Mouse (Mus musculus): ENCODE data around the gene Tcl1b2. TPM values are rescaled to one million over a fixed set of nuclear protein-coding genes. Genes with fewer than 3 reads are reported as not detected.
"Not testable (repeated sequence)": the region's sequence is repeated elsewhere in the genome, so short reads cannot be mapped to it uniquely, and the experiment has no call there.

Tcl1b2 gene
- polyA plus RNA-seq, 1 experiment from 2014 or later = not detected

DNA sequence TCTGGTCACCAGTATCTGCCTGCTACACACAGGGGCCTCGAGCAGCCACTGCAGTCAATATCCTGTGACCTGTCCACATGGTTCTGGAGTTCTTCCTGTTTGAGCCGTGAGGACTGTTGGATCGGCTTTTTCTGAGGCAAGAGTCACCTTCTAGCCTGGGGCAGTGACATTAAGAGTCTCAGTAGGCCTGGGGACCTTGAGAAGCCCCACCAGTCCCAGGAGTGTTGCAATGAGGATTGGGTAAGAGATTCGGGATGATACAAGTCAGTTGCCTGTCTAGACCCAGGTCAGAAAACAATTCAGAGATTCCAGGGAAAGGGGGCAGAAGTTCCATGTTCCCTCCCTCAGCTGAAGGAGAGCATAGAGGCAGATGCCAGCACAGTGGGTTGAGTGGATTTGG, 36.0 kb upstream of the Tcl1b2 start:
- DNase-seq (ENCODE audit: low spot score) (no peak), ATAC-seq (no peak)
- TF ChIP-seq EP300 (IDR thresholded peaks at IDR 0.05) (no peak), CTCF (IDR thresholded peaks at IDR 0.05) (no peak)
- Histone ChIP-seq H3K36me3 (ENCODE audit: insufficient read depth, low read length) (no peaks in the 10 kb centered on the region), H3K27me3 (replicated peaks; ENCODE audit: insufficient read depth, low read length) (no peaks in the 10 kb centered on the region), H3K4me3 (ENCODE audit: low read depth, low read length) (no peak overlapping the region), H3K4me2 (replicated peaks; ENCODE audit: low read depth, low read length) (no peak overlapping the region), H3K9me3 (ENCODE audit: low read length) (no peaks in the 10 kb centered on the region), H3K27ac (ENCODE audit: low read length) (no peak overlapping the region), H3K4me1 (ENCODE audit: insufficient read depth, low read depth, low read length) (no peaks in the 10 kb centered on the region), H3K9ac (replicated peaks; ENCODE audit: low read depth) (no peak overlapping the region)
- 50% methylated on average over 4 of the region's 4 CpGs for WGBS

DNA sequence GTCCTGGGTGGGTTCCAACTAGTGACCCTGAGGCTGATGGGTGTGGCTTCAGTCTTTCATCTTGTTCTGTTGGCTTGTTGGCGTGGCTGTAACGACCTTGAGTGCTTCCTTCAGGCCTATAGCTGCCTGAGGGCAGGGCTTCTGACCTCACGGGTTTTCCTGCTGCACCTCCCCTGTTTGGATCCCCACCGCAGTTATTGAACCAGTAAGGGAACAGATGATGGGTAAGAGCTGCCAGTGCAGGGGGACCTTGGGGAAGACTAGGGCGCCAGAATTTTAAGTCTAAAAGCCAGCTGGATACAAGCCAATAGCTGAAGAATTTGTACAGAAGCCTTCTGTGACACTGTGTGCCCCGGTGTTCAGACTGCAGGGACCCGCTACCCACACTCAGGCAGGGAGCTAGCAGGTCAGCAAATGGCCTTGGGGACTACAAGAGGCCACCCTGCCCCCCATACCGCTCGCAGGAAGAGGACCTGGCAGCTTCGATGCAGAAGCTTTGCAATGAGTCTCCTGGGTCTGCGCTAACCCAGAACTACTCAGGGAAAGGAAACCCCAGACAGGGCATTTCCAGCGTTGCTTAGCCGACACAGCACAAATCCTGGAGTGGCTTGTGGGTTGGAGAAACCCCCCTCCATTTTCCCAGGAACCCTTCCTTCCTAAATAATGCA, 33.4 kb upstream of the Tcl1b2 start:
- TF ChIP-seq CTCF (IDR thresholded peaks at IDR 0.05) (no peak), EP300 (IDR thresholded peaks at IDR 0.05) (no peak)
- DNase-seq (ENCODE audit: low spot score) (no peak), ATAC-seq (no peak)
- Histone ChIP-seq H3K4me3 (ENCODE audit: low read depth, low read length) (no peak overlapping the region), H3K9ac (replicated peaks; ENCODE audit: low read depth) (no peak overlapping the region), H3K27ac (ENCODE audit: low read length) (no peak overlapping the region), H3K9me3 (ENCODE audit: low read length) (no peaks in the 10 kb centered on the region), H3K27me3 (replicated peaks; ENCODE audit: insufficient read depth, low read length) (no peaks in the 10 kb centered on the region), H3K36me3 (ENCODE audit: insufficient read depth, low read length) (no peaks in the 10 kb centered on the region), H3K4me2 (replicated peaks; ENCODE audit: low read depth, low read length) (no peak overlapping the region), H3K4me1 (ENCODE audit: insufficient read depth, low read depth, low read length) (no peaks in the 10 kb centered on the region)
- WGBS = 27% methylated on average over 13 of the region's 13 CpGs

DNA sequence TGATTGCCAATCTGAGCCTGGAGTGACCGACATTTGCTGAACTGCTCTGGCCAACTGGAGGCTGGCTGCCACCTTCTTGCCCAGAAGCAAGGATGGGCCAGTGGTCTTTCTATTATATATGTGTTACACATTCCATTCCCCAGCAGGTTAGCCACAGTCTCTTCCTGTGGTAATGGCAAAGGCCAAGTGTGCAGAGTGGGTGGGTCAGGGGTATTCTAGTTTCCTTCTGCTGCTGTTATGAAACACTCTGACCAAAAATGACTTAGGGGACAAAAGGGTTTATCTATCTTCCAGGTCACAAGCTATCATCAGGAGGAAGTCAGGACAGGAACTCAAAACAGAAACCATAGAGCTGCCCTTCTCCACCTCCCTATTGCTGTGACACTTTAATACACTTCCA, 29.2 kb upstream of the Tcl1b2 start:
- Histone ChIP-seq H3K27me3 (replicated peaks; ENCODE audit: insufficient read depth, low read length) (no peaks in the 10 kb centered on the region), H3K4me1 (ENCODE audit: insufficient read depth, low read depth, low read length) (no peaks in the 10 kb centered on the region), H3K4me2 (replicated peaks; ENCODE audit: low read depth, low read length) (no peak overlapping the region), H3K4me3 (ENCODE audit: low read depth, low read length) (no peak overlapping the region), H3K9me3 (ENCODE audit: low read length) (no peaks in the 10 kb centered on the region), H3K27ac (ENCODE audit: low read length) (no peak overlapping the region), H3K36me3 (ENCODE audit: insufficient read depth, low read length) (no peaks in the 10 kb centered on the region), H3K9ac (replicated peaks; ENCODE audit: low read depth) (no peak overlapping the region)
- TF ChIP-seq EP300 (IDR thresholded peaks at IDR 0.05) (no peak), CTCF (IDR thresholded peaks at IDR 0.05) (no peak)
- WGBS = 87% methylated on average over 1 of the region's 1 CpGs
- DNase-seq (ENCODE audit: low spot score) = no peak
- no peak for ATAC-seq

DNA sequence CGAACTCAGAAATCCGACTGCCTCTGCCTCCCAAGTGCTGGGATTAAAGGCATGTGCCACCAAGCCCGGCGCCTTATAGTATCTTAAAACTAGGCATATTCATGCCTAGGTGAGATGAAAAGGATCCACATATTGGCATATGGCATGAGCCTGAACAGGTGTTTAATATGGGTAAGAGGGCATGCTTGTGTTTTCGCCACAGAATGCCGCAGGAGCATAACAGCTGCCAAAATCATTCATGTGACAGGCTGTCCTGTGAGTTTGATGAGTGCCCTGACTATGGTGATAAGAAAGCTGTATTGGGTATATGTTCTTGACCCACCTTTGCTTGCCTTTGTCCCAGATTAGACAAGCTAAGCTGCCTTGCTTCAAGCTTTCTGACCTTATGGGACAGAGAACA, 20.5 kb upstream of the Tcl1b2 start:
- no peak for TF ChIP-seq CTCF (IDR thresholded peaks at IDR 0.05)
- TF ChIP-seq EP300 (IDR thresholded peaks at IDR 0.05) = no peak
- H3K4me1 ChIP-seq (ENCODE audit: insufficient read depth, low read depth, low read length) = no peaks in the 10 kb centered on the region
- no peak overlapping the region for H3K9ac ChIP-seq (replicated peaks; ENCODE audit: low read depth)
- H3K4me2 ChIP-seq (replicated peaks; ENCODE audit: low read depth, low read length) = no peak overlapping the region
- no peaks in the 10 kb centered on the region for H3K9me3 ChIP-seq (ENCODE audit: low read length)
- DNase-seq (ENCODE audit: low spot score) (no peak), ATAC-seq (no peak)
- no peaks in the 10 kb centered on the region for H3K36me3 ChIP-seq (ENCODE audit: insufficient read depth, low read length)
- H3K27me3 ChIP-seq (replicated peaks; ENCODE audit: insufficient read depth, low read length) = no peaks in the 10 kb centered on the region
- H3K27ac ChIP-seq (ENCODE audit: low read length) = no peak overlapping the region
- WGBS = 82% methylated on average over 6 of the region's 6 CpGs
- H3K4me3 ChIP-seq (ENCODE audit: low read depth, low read length) = no peak overlapping the region

DNA sequence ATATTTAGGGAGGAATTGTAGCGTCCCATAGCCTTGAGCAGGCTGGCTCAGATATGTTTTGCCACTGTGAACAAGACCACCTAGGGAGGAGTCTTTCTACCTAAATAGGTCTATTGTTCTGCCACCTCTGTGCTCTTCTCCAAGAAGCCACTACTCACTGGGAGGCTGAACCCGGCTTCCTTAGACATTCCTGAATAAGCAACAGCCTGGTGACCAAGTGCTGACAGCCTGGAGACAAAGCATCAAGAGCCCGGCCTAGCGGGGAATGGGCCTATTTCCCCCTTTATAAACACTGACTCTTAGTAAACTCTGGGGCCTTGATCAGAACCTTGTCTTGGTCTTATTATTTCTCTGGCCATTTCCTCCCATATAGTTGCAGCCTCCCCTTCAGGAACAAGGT, 19.3 kb upstream of the Tcl1b2 start:
- ATAC-seq = no peak

DNA sequence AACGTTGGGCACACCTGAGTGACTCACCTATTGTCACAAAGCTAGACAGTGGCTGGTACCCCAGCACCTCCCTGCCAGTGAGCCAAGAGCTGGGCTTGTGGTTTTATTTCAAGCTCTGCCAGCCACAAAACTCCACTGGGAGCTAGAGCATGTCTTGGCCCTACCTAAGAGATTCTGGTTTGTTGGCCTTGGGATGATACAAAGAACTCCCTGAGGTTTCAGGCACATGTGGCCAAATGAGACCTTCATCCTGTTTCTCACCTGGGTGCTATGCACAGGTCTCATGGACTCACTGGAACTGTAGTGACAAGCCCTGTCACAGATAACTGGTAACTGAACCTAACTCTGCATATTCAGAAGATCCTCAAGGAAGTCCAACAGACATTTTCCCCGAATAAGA, 18.2 kb upstream of the Tcl1b2 start:
- Histone ChIP-seq H3K27me3 (replicated peaks; ENCODE audit: insufficient read depth, low read length) (no peaks in the 10 kb centered on the region), H3K9ac (replicated peaks; ENCODE audit: low read depth) (no peak overlapping the region), H3K9me3 (ENCODE audit: low read length) (no peaks in the 10 kb centered on the region), H3K4me1 (ENCODE audit: insufficient read depth, low read depth, low read length) (no peaks in the 10 kb centered on the region), H3K4me2 (replicated peaks; ENCODE audit: low read depth, low read length) (no peak overlapping the region), H3K36me3 (ENCODE audit: insufficient read depth, low read length) (no peaks in the 10 kb centered on the region), H3K4me3 (ENCODE audit: low read depth, low read length) (no peak overlapping the region), H3K27ac (ENCODE audit: low read length) (no peak overlapping the region)
- DNase-seq (ENCODE audit: low spot score) (no peak), ATAC-seq (no peak)
- WGBS = 72% methylated on average over 2 of the region's 2 CpGs
- TF ChIP-seq CTCF (IDR thresholded peaks at IDR 0.05) (no peak), EP300 (IDR thresholded peaks at IDR 0.05) (no peak)

More for the DNA sequence above, 19.3 kb upstream of the Tcl1b2 start:
- no peak for TF ChIP-seq CTCF (IDR thresholded peaks at IDR 0.05)
- Histone ChIP-seq H3K36me3 (ENCODE audit: insufficient read depth, low read length) (no peaks in the 10 kb centered on the region), H3K9me3 (ENCODE audit: low read length) (no peaks in the 10 kb centered on the region), H3K4me3 (ENCODE audit: low read depth, low read length) (no peak overlapping the region), H3K27ac (ENCODE audit: low read length) (no peak overlapping the region), H3K27me3 (replicated peaks; ENCODE audit: insufficient read depth, low read length) (no peaks in the 10 kb centered on the region), H3K9ac (replicated peaks; ENCODE audit: low read depth) (no peak overlapping the region), H3K4me1 (ENCODE audit: insufficient read depth, low read depth, low read length) (no peaks in the 10 kb centered on the region), H3K4me2 (replicated peaks; ENCODE audit: low read depth, low read length) (no peak overlapping the region)
- DNase-seq (ENCODE audit: low spot score) = no peak
- 63% methylated on average over 4 of the region's 4 CpGs for WGBS

DNA sequence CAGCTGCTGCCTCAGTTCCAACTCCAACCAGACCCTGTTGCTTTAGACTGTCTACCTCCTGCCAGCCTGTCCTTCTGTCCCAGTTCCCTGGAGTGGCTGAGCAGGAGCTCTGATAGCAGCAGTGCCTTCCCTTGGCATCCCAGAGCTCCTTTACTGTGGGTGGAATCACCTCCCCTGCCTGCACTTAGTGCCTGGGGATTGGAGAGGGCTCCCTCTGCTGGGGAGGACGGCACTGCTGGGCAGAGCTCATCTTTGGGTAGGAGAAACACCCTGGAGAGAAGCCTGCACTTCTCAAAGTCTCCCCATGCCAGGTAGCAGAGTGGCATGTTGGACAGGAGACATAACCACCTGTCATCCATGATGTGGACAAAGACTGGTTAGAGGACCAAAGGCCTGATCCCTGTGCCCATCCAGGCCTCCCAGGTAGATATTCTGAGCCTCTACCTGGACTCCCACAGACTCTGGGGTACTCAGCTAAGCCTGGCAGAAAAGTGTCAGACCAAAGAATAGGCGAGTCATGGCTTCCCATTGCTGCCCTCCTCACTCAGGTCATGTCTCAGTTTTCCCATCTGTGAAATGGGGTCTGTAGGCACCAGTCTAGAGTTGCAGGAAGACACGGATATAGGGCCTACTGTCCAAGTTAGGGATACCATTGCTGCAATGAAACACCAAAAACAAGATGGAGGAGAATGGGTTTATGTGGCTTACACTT, 16.2 kb upstream of the Tcl1b2 start:
- not testable (repeated sequence) for H3K9me3 ChIP-seq (ENCODE audit: low read length); H3K4me3 ChIP-seq (ENCODE audit: low read depth, low read length); H3K4me1 ChIP-seq (ENCODE audit: insufficient read depth, low read depth, low read length); H3K36me3 ChIP-seq (ENCODE audit: insufficient read depth, low read length); H3K27me3 ChIP-seq (replicated peaks; ENCODE audit: insufficient read depth, low read length); H3K27ac ChIP-seq (ENCODE audit: low read length); H3K4me2 ChIP-seq (replicated peaks; ENCODE audit: low read depth, low read length); DNase-seq (ENCODE audit: low spot score); ATAC-seq; H3K9ac ChIP-seq (replicated peaks; ENCODE audit: low read depth)
- 48% methylated on average over 3 of the region's 3 CpGs for WGBS

DNA sequence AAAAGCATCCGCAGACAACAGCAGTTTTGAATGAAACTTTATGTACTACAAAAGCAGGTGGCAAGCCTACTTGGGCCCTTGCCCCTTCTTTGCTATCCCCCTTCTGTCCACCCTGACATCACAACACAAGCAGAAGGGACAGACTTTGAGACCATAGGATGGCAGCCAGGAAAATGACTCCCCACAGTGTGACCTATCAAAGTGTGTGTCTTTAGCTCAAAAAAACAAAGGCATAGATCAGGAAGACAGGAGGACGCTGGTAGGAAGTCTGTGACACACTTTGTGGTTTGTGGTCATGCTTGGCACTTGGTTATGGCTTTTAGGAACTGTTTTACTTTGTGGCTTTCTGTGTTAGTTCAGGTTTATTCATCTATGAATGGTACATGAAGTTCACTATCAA, 11.6 kb upstream of the Tcl1b2 start:
- not testable (repeated sequence) for H3K4me1 ChIP-seq (ENCODE audit: insufficient read depth, low read depth, low read length); H3K36me3 ChIP-seq (ENCODE audit: insufficient read depth, low read length); H3K27ac ChIP-seq (ENCODE audit: low read length); H3K27me3 ChIP-seq (replicated peaks; ENCODE audit: insufficient read depth, low read length); H3K9ac ChIP-seq (replicated peaks; ENCODE audit: low read depth); ATAC-seq; DNase-seq (ENCODE audit: low spot score); H3K9me3 ChIP-seq (ENCODE audit: low read length); H3K4me2 ChIP-seq (replicated peaks; ENCODE audit: low read depth, low read length); H3K4me3 ChIP-seq (ENCODE audit: low read depth, low read length)
- WGBS = 51% methylated on average over 2 of the region's 2 CpGs

DNA sequence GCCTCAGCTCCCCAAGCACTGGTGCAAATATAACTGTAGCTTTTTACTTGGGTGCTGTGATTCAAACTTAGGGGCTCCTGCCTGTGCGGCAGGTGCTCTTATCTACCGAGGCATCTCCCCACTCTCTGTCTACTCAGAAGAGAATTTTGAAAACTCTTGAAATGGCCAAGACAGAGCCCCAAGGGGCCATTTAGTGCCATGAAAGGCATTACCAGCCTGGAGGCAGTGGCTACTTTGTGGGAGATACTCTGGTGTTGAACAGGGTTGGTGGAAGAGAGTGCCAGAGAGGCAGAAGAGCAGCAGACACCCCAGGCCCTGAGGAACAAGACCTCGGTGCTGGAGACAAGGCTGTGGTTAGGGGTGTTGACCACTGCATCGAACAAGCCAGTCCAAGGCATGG, 11.0 kb upstream of the Tcl1b2 start:
- ATAC-seq; H3K4me2 ChIP-seq (replicated peaks; ENCODE audit: low read depth, low read length): not testable (repeated sequence)
- 69% methylated on average over 4 of the region's 4 CpGs for WGBS

More for the DNA sequence above, 11.0 kb upstream of the Tcl1b2 start:
- not testable (repeated sequence) for H3K9ac ChIP-seq (replicated peaks; ENCODE audit: low read depth); DNase-seq (ENCODE audit: low spot score); H3K27me3 ChIP-seq (replicated peaks; ENCODE audit: insufficient read depth, low read length); H3K27ac ChIP-seq (ENCODE audit: low read length); H3K36me3 ChIP-seq (ENCODE audit: insufficient read depth, low read length); H3K4me3 ChIP-seq (ENCODE audit: low read depth, low read length); H3K9me3 ChIP-seq (ENCODE audit: low read length); H3K4me1 ChIP-seq (ENCODE audit: insufficient read depth, low read depth, low read length)
